ENCODE assay signal across 8 mouse cellular contexts in the genomic region with DNA sequence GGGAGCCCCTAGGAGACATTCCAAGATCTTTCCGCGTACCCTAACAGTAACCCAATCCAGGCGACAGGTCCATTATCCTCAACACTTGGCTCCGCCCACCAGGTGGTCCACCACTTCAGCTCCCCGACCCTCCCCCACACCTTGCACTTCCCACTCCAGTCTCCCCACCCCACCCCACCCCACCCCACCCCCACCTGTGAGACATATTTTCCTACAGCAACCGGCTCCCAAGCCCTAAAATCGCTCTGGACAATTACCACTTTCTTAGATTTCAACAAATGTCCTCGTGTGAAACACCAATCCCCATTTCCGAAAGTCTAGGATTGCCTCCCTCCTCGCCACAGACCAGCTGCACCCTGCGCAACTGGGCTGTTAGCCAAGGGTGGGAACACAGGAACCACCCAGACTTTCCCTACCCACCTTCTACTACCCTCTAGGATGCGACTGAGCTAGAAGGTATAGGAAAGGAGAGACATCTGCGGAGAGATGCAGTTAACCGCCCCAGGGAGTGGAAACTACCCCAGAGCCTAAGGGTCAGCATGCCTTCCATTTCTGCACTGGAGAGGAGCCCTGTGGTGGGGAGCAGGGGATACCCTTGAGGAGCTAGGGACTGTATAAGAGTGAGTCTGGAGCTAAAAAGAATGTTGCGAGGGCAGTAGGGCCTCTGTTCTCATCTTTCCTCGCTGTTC. TPM values are rescaled to one million over a fixed set of nuclear protein-coding genes. Genes with fewer than 3 reads are reported as not detected.
DNase-seq lines count a peak whose midpoint lies in the region; ATAC-seq and TF ChIP-seq lines count a peak whose summit lies in the region.
"Had no signal": no experiment of that assay in that cellular context is flagged by ENCODE, and none has a peak within 500 bp of the region (broad histone marks: within the 10 kb centered on the region; RNA-seq: fewer than 3 reads in every experiment).

No protein-coding gene starts in this region.

- peaks cover 18% of the 10 kb centered on the region for H3K36me3 ChIP-seq in E14TG2a.4 (ENCODE audit: insufficient read depth, low read length)
- no peaks in the 10 kb centered on the region for H3K36me3 ChIP-seq in ES-E14 (ENCODE audit: control insufficient read depth, insufficient read depth, low read length, poor library complexity, severe bottlenecking)
- peaks cover 33% of the 10 kb centered on the region for H3K36me3 ChIP-seq in hindbrain, embryonic 10.5 days
- no peaks in the 10 kb centered on the region for H3K36me3 ChIP-seq in midbrain, embryonic 13.5 days

- no peak for TF ChIP-seq CTCF in E14TG2a.4 (conservative IDR thresholded peaks at IDR 0.05; ENCODE audit: low read length)
- no peak for TF ChIP-seq CTCF in layer of hippocampus, adult 2 months (conservative IDR thresholded peaks at IDR 0.05)

- no peak for ATAC-seq in midbrain, embryonic 13.5 days
- no peak for ATAC-seq in erythroid progenitor cell, adult 5-6 weeks (replicated peaks; ENCODE audit: low FRiP score, poor library complexity, severe bottlenecking)

- H3K27ac ChIP-seq in ES-E14 (ENCODE audit: insufficient read depth, low read depth, low read length, poor library complexity, severe bottlenecking): no peak overlapping the region
- H3K27ac ChIP-seq in hindbrain, embryonic 10.5 days: peak overlapping the region; percentile 97
- peak overlapping the region; percentile 59 for H3K27ac ChIP-seq in midbrain, embryonic 13.5 days
- no peak overlapping the region for H3K27ac ChIP-seq in layer of hippocampus, adult 2 months

- no peak for DNase-seq in ES-E14 (ENCODE audit: low read depth, low spot score)
- DNase-seq in hindbrain, embryonic 10.5 days (ENCODE audit: low spot score): peak; percentile 41
- no peak for DNase-seq in layer of hippocampus, adult 2 months (ENCODE audit: low spot score in 2 of 2)
- no peak for DNase-seq in right cerebral cortex, postnatal 4 days

- H3K4me3 ChIP-seq in E14TG2a.4 (replicated peaks; ENCODE audit: low read length) (peak overlapping the region; percentile 60), ES-E14 (ENCODE audit: insufficient read depth in 1 of 2, low read depth in 1 of 2, low read length in 2 of 2, poor library complexity in 1 of 2, severe bottlenecking in 1 of 2) (peak overlapping the region; percentile 18 to 44; a peak in 3 of 4 replicates)
- peak overlapping the region; percentile 75 for H3K4me3 ChIP-seq in hindbrain, embryonic 10.5 days
- peak overlapping the region; percentile 29 for H3K4me3 ChIP-seq in midbrain, embryonic 13.5 days (replicated peaks)
- H3K4me3 ChIP-seq in layer of hippocampus, adult 2 months: no peak overlapping the region

- peaks cover 90% of the 10 kb centered on the region for H3K27me3 ChIP-seq in E14TG2a.4 (ENCODE audit: insufficient read depth, low read length)
- H3K27me3 ChIP-seq in hindbrain, embryonic 10.5 days (ENCODE audit: insufficient read depth, poor library complexity, severe bottlenecking): no peaks in the 10 kb centered on the region
- H3K27me3 ChIP-seq in midbrain, embryonic 13.5 days: no peaks in the 10 kb centered on the region

- H3K4me2 ChIP-seq in midbrain, embryonic 13.5 days (replicated peaks): peak overlapping the region; percentile 62

- H3K9ac ChIP-seq in ES-E14 (ENCODE audit: insufficient read depth, low read depth, low read length, poor library complexity, severe bottlenecking): no peak overlapping the region
- peak overlapping the region; percentile 64 for H3K9ac ChIP-seq in midbrain, embryonic 13.5 days (replicated peaks)

- WGBS in hindbrain, embryonic 10.5 days: under 1% methylated on average over 16 of the region's 16 CpGs
- WGBS in midbrain, embryonic 13.5 days: 6% methylated on average over 16 of the region's 16 CpGs

- H3K9me3 ChIP-seq in E14TG2a.4 (ENCODE audit: low read length): no peaks in the 10 kb centered on the region
- no peaks in the 10 kb centered on the region for H3K9me3 ChIP-seq in ES-E14 (ENCODE audit: control insufficient read depth, insufficient read depth, low read depth, low read length)
- H3K9me3 ChIP-seq in hindbrain, embryonic 10.5 days: no peaks in the 10 kb centered on the region
- H3K9me3 ChIP-seq in midbrain, embryonic 13.5 days: no peaks in the 10 kb centered on the region

- H3K4me1 ChIP-seq in E14TG2a.4 (replicated peaks; ENCODE audit: low read depth, low read length) (peaks cover 90% of the 10 kb centered on the region), ES-E14 (ENCODE audit: control insufficient read depth in 2 of 2, insufficient read depth in 2 of 2, low read length in 2 of 2, poor library complexity in 1 of 2) (peaks cover 11 to 52% of the 10 kb centered on the region in 2 experiments)
- H3K4me1 ChIP-seq in hindbrain, embryonic 10.5 days (replicated peaks): peaks cover 93% of the 10 kb centered on the region
- H3K4me1 ChIP-seq in midbrain, embryonic 13.5 days (replicated peaks): peaks cover 87% of the 10 kb centered on the region

- in situ Hi-C loops in ES-E14 (cut with MboI; ENCODE audit: low sequenced_read_pairs in 2 of 2, unreplicated experiment in 2 of 2): no loop called here

TF ChIP-seq in ES-E14, 5 proteins besides CTCF, POLR2A, EP300 and RAD21:
- TF ChIP-seq MAFK (IDR thresholded peaks at IDR 0.05; ENCODE audit: insufficient read depth, low read depth, low read length) (no peak), ZC3H11A (IDR thresholded peaks at IDR 0.05; ENCODE audit: borderline replicate concordance, low read depth, low read length) (no peak), CHD2 (IDR thresholded peaks at IDR 0.05; ENCODE audit: low read depth, low read length) (no peak), HCFC1 (IDR thresholded peaks at IDR 0.05; ENCODE audit: borderline replicate concordance, insufficient read depth, low read length) (no peak), ZNF384 (IDR thresholded peaks at IDR 0.05; ENCODE audit: low read depth, low read length) (no peak)

RNA-seq across cellular contexts. Expression of a gene that starts 0.9 kb away (rescaled TPM):
- total RNA-seq in ES-E14 (2012; rRNA removed): 9.4 and 19.7 TPM in 2 replicates
- polyA plus RNA-seq in hindbrain, embryonic 10.5 days (2016; fragmentation: Nextera tagmentation; extraction: Ambion mirVana): 956 and 1,072 TPM in 2 replicates
- polyA plus RNA-seq in midbrain, embryonic 13.5 days (2015; fragmentation: Nextera tagmentation; extraction: Ambion mirVana): 129 and 135 TPM in 2 replicates
- 1 to 10 TPM; 1.6 to 3.7 TPM for total RNA-seq in layer of hippocampus, adult 2 months (2021)
- total RNA-seq in erythroid progenitor cell, adult 5-6 weeks (2015; ENCODE audit: low replicate concordance): not detected in 2 replicates
- not detected in 2 replicates for total RNA-seq in erythroid progenitor cell, adult 5-6 weeks (2017; ENCODE audit: low replicate concordance)

RNA-seq across cellular contexts. Expression of a gene that starts 18.9 kb away (rescaled TPM):
- total RNA-seq in ES-E14 (2012; rRNA removed): 22.0 and 25.5 TPM in 2 replicates
- 18.9 and 20.9 TPM in 2 replicates for polyA plus RNA-seq in hindbrain, embryonic 10.5 days (2016; fragmentation: Nextera tagmentation; extraction: Ambion mirVana)
- polyA plus RNA-seq in midbrain, embryonic 13.5 days (2015; fragmentation: Nextera tagmentation; extraction: Ambion mirVana): 19.8 and 24.9 TPM in 2 replicates
- 10 to 100 TPM; 24.7 to 27.4 TPM for total RNA-seq in layer of hippocampus, adult 2 months (2021)
- 2.5 and 5.0 TPM in 2 replicates for total RNA-seq in erythroid progenitor cell, adult 5-6 weeks (2015; ENCODE audit: low replicate concordance)
- 4.9 and 5.3 TPM in 2 replicates for total RNA-seq in erythroid progenitor cell, adult 5-6 weeks (2017; ENCODE audit: low replicate concordance)

RNA-seq across cellular contexts. Expression of a gene that starts 19.3 kb away (rescaled TPM):
- total RNA-seq in ES-E14 (2012; rRNA removed): 33.6 and 40.1 TPM in 2 replicates
- polyA plus RNA-seq in hindbrain, embryonic 10.5 days (2016; fragmentation: Nextera tagmentation; extraction: Ambion mirVana): 73.3 and 75.7 TPM in 2 replicates
- 49.2 and 51.0 TPM in 2 replicates for polyA plus RNA-seq in midbrain, embryonic 13.5 days (2015; fragmentation: Nextera tagmentation; extraction: Ambion mirVana)
- 10 to 100 TPM; 14.2 to 15.8 TPM for total RNA-seq in layer of hippocampus, adult 2 months (2021)
- total RNA-seq in erythroid progenitor cell, adult 5-6 weeks (2015; ENCODE audit: low replicate concordance): 13.3 and 16.8 TPM in 2 replicates
- total RNA-seq in erythroid progenitor cell, adult 5-6 weeks (2017; ENCODE audit: low replicate concordance): 11.6 and 11.7 TPM in 2 replicates

RNA-seq across cellular contexts. Expression of a gene that starts 21.5 kb away (rescaled TPM):
- total RNA-seq in ES-E14 (2012; rRNA removed): 22.3 and 29.4 TPM in 2 replicates
- 109 and 143 TPM in 2 replicates for polyA plus RNA-seq in hindbrain, embryonic 10.5 days (2016; fragmentation: Nextera tagmentation; extraction: Ambion mirVana)
- polyA plus RNA-seq in midbrain, embryonic 13.5 days (2015; fragmentation: Nextera tagmentation; extraction: Ambion mirVana): 61.9 and 77.6 TPM in 2 replicates
- total RNA-seq in layer of hippocampus, adult 2 months (2021): 1 to 10 TPM; 4.0 to 4.8 TPM
- total RNA-seq in erythroid progenitor cell, adult 5-6 weeks (2015; ENCODE audit: low replicate concordance): not detected in 2 replicates
- not detected in 2 replicates for total RNA-seq in erythroid progenitor cell, adult 5-6 weeks (2017; ENCODE audit: low replicate concordance)
- total RNA-seq: megakaryocyte-erythroid progenitor cell, adult 5-6 weeks had no signal

RNA-seq across cellular contexts. Expression of a gene that starts 30.1 kb away (rescaled TPM):
- total RNA-seq in ES-E14 (2012; rRNA removed): 154 and 162 TPM in 2 replicates
- polyA plus RNA-seq in hindbrain, embryonic 10.5 days (2016; fragmentation: Nextera tagmentation; extraction: Ambion mirVana): 74.7 and 76.1 TPM in 2 replicates
- 69.1 and 72.1 TPM in 2 replicates for polyA plus RNA-seq in midbrain, embryonic 13.5 days (2015; fragmentation: Nextera tagmentation; extraction: Ambion mirVana)
- total RNA-seq in layer of hippocampus, adult 2 months (2021): 10 to 100 TPM; 54.3 to 55.1 TPM
- 68.1 and 70.4 TPM in 2 replicates for total RNA-seq in erythroid progenitor cell, adult 5-6 weeks (2015; ENCODE audit: low replicate concordance)
- 31.3 and 38.0 TPM in 2 replicates for total RNA-seq in erythroid progenitor cell, adult 5-6 weeks (2017; ENCODE audit: low replicate concordance)

Comparison
In these comparisons a context has a peak if more than half of its experiments do, and no peak if none do; other contexts are left out.
1. H3K27ac ChIP-seq: peak in hindbrain, embryonic 10.5 days (single experiment) and midbrain, embryonic 13.5 days (single experiment); none in ES-E14 (single experiment) and layer of hippocampus, adult 2 months (single experiment).